Mouse (Mus musculus) kidney, embryonic 15.5 days (tissue): ENCODE data around the gene Rnasel. TPM values are rescaled to one million over a fixed set of nuclear protein-coding genes. Genes with fewer than 3 reads are reported as not detected.

Experiments
- ATAC-seq: fragments of 200-750 bp; cut with Nextera tagmentation; replicated peaks from 2 replicates; pipeline ENCODE4 v1.8.0; 2017; ENCODE audit warnings: moderate TSS enrichment; ENCODE audit not compliant: low FRiP score
- H3K27ac ChIP-seq: fragments of 300-500 bp; sonication (generic); 2 replicates; pipeline ENCODE4 v1.5.1; 2015; ENCODE audit warnings: mild to moderate bottlenecking, inconsistent platforms
- H3K27me3 ChIP-seq: fragments of 300-500 bp; sonication (generic); 2 replicates; pipeline ENCODE4 v1.6.1; 2015; ENCODE audit warnings: inconsistent platforms
- H3K36me3 ChIP-seq: fragments of 300-500 bp; sonication (generic); 2 replicates; pipeline ENCODE4 v1.6.1; 2015; ENCODE audit warnings: inconsistent platforms
- H3K4me1 ChIP-seq: fragments of 300-500 bp; sonication (generic); 2 replicates; pipeline ENCODE4 v1.6.1; 2015; ENCODE audit warnings: inconsistent platforms
- H3K4me2 ChIP-seq: fragments of 300-500 bp; sonication (generic); 2 replicates; pipeline ENCODE4 v1.6.1; 2015; ENCODE audit warnings: moderate library complexity, mild to moderate bottlenecking, inconsistent platforms
- H3K4me3 ChIP-seq: fragments of 300-500 bp; sonication (generic); replicated peaks from 2 replicates; pipeline ENCODE4 v1.5.1; 2015; ENCODE audit warnings: mild to moderate bottlenecking, inconsistent platforms
- H3K9ac ChIP-seq: fragments of 300-500 bp; sonication (generic); 2 replicates; pipeline ENCODE4 v1.6.1; 2015; ENCODE audit warnings: mild to moderate bottlenecking, inconsistent platforms
- H3K9me3 ChIP-seq: fragments of 300-500 bp; sonication (generic); replicated peaks from 2 replicates; pipeline ENCODE4 v1.6.1; 2016; ENCODE audit warnings: inconsistent platforms
- WGBS: fragments of 180-500 bp; shearing (Covaris S2); methylation state at CpG from one replicate; pipeline ENCODE4 v1.1.7; 2015; ENCODE audit warnings: mixed read lengths; 5-methylcytosine and 5-hydroxymethylcytosine counted together
- polyA plus RNA-seq: library from polyadenylated mRNA; unstranded; fragments of >200 nt; fragmentation: Nextera tagmentation; extraction: Ambion mirVana; gene quantifications from 2 replicates; pipeline ENCODE4 v1.2.1, GENCODE M21; 2015

Rnasel gene
- 10.4 and 11.6 TPM in 2 replicates for polyA plus RNA-seq

- H3K9me3 ChIP-seq: no peaks in the 10 kb centered on the region
- ATAC-seq: peak; percentile 63
- H3K4me3 ChIP-seq: peak within 1 kb of the TSS; percentile 44
- WGBS: 2% methylated on average over 18 of the region's 18 CpGs
- H3K36me3 ChIP-seq: no peaks in the 10 kb centered on the region
- H3K27ac ChIP-seq: peak within 1 kb of the TSS; percentile 75
- peak within 1 kb of the TSS; percentile 41 for H3K9ac ChIP-seq
- H3K27me3 ChIP-seq: no peaks in the 10 kb centered on the region; the same call in 1 of the 2 replicates
- peaks cover 30% of the 10 kb centered on the region for H3K4me1 ChIP-seq
- H3K4me2 ChIP-seq: peak within 1 kb of the TSS; percentile 58
Observed at GRCm38 (mm10) chr1:153749211-153749801, at the start of gene Rnasel. TSS of gene Rnasel (plus strand) at chr1:153749426.

GRCm38 (mm10) chr1:153700448-153701063 is 48.7 kb upstream of the Rnasel start:
- H3K4me2 ChIP-seq: no peak overlapping the region
- WGBS: 80% methylated on average over 11 of the region's 11 CpGs
- H3K9ac ChIP-seq: no peak overlapping the region
- H3K4me1 ChIP-seq: peaks cover 42% of the 10 kb centered on the region
- H3K4me3 ChIP-seq: no peak overlapping the region
- no peak overlapping the region for H3K27ac ChIP-seq
- no peaks in the 10 kb centered on the region for H3K9me3 ChIP-seq
- H3K36me3 ChIP-seq: no peaks in the 10 kb centered on the region
- no peak for ATAC-seq
- peaks cover 6% of the 10 kb centered on the region; the same call in 1 of the 2 replicates for H3K27me3 ChIP-seq

- no peaks in the 10 kb centered on the region for H3K9me3 ChIP-seq
- H3K4me2 ChIP-seq: no peak overlapping the region
- no peak overlapping the region for H3K4me3 ChIP-seq
- ATAC-seq: no peak
- H3K4me1 ChIP-seq: peaks cover 42% of the 10 kb centered on the region
- no peak overlapping the region for H3K9ac ChIP-seq
- no peak overlapping the region for H3K27ac ChIP-seq
- peaks cover 6% of the 10 kb centered on the region; the same call in 1 of the 2 replicates for H3K27me3 ChIP-seq
- 93% methylated on average over 1 of the region's 1 CpGs for WGBS
- no peaks in the 10 kb centered on the region for H3K36me3 ChIP-seq
Observed at GRCm38 (mm10) chr1:153701461-153701860, 47.8 kb upstream of the Rnasel start.

- Histone ChIP-seq H3K27me3 (peaks cover 6% of the 10 kb centered on the region; the same call in 1 of the 2 replicates), H3K4me2 (no peak overlapping the region), H3K4me1 (peaks cover 42% of the 10 kb centered on the region), H3K36me3 (no peaks in the 10 kb centered on the region), H3K4me3 (no peak overlapping the region), H3K27ac (no peak overlapping the region), H3K9me3 (no peaks in the 10 kb centered on the region), H3K9ac (no peak overlapping the region)
- no peak for ATAC-seq
- 79% methylated on average over 8 of the region's 8 CpGs for WGBS
Observed at GRCm38 (mm10) chr1:153702166-153702852, 46.9 kb upstream of the Rnasel start.

GRCm38 (mm10) chr1:153702853-153703410 is 46.3 kb upstream of the Rnasel start:
- no peak overlapping the region for H3K4me2 ChIP-seq
- H3K4me1 ChIP-seq: peaks cover 38% of the 10 kb centered on the region
- no peaks in the 10 kb centered on the region for H3K36me3 ChIP-seq
- H3K9ac ChIP-seq: no peak overlapping the region
- WGBS: 72% methylated on average over 8 of the region's 8 CpGs
- no peak overlapping the region for H3K4me3 ChIP-seq
- H3K9me3 ChIP-seq: no peaks in the 10 kb centered on the region
- no peak for ATAC-seq
- H3K27me3 ChIP-seq: peaks cover 6% of the 10 kb centered on the region; the same call in 1 of the 2 replicates
- H3K27ac ChIP-seq: no peak overlapping the region

- peaks cover 32% of the 10 kb centered on the region for H3K4me1 ChIP-seq
- 23% methylated on average over 12 of the region's 12 CpGs for WGBS
- H3K27ac ChIP-seq: no peak overlapping the region
- ATAC-seq: no peak
- H3K9ac ChIP-seq: no peak overlapping the region
- no peaks in the 10 kb centered on the region for H3K36me3 ChIP-seq
- no peak overlapping the region for H3K4me2 ChIP-seq
- no peaks in the 10 kb centered on the region for H3K9me3 ChIP-seq
- H3K4me3 ChIP-seq: no peak overlapping the region
- H3K27me3 ChIP-seq: peaks cover 6% of the 10 kb centered on the region; the same call in 1 of the 2 replicates
Observed at GRCm38 (mm10) chr1:153703445-153703991, 45.7 kb upstream of the Rnasel start.

- no peak for ATAC-seq
- no peak overlapping the region for H3K27ac ChIP-seq
- peaks cover 6% of the 10 kb centered on the region; the same call in 1 of the 2 replicates for H3K27me3 ChIP-seq
- H3K9me3 ChIP-seq: no peaks in the 10 kb centered on the region
- no peak overlapping the region for H3K4me3 ChIP-seq
- H3K9ac ChIP-seq: no peak overlapping the region
- H3K4me2 ChIP-seq: no peak overlapping the region
- peaks cover 29% of the 10 kb centered on the region for H3K4me1 ChIP-seq
- H3K36me3 ChIP-seq: no peaks in the 10 kb centered on the region
- 24% methylated on average over 7 of the region's 7 CpGs for WGBS
Observed at GRCm38 (mm10) chr1:153704174-153704573, 45.1 kb upstream of the Rnasel start.

- Histone ChIP-seq H3K4me3 (no peak overlapping the region), H3K9ac (no peak overlapping the region), H3K4me2 (no peak overlapping the region), H3K9me3 (no peaks in the 10 kb centered on the region), H3K4me1 (peaks cover 29% of the 10 kb centered on the region), H3K27ac (no peak overlapping the region), H3K27me3 (peaks cover 6% of the 10 kb centered on the region; the same call in 1 of the 2 replicates), H3K36me3 (no peaks in the 10 kb centered on the region)
- 35% methylated on average over 3 of the region's 3 CpGs for WGBS
- ATAC-seq: no peak
Observed at GRCm38 (mm10) chr1:153704996-153705395, 44.2 kb upstream of the Rnasel start.

GRCm38 (mm10) chr1:153708626-153709025 is 40.6 kb upstream of the Rnasel start:
- peaks cover 6% of the 10 kb centered on the region; the same call in 1 of the 2 replicates for H3K27me3 ChIP-seq
- 78% methylated on average over 5 of the region's 5 CpGs for WGBS
- H3K36me3 ChIP-seq: no peaks in the 10 kb centered on the region
- ATAC-seq: no peak
- no peak overlapping the region for H3K4me3 ChIP-seq
- H3K4me2 ChIP-seq: no peak overlapping the region
- H3K9me3 ChIP-seq: no peaks in the 10 kb centered on the region
- no peak overlapping the region for H3K27ac ChIP-seq
- peaks cover 22% of the 10 kb centered on the region for H3K4me1 ChIP-seq
- H3K9ac ChIP-seq: no peak overlapping the region

GRCm38 (mm10) chr1:153709451-153709850 is 39.8 kb upstream of the Rnasel start:
- H3K4me1 ChIP-seq: peaks cover 14% of the 10 kb centered on the region
- no peak overlapping the region for H3K4me2 ChIP-seq
- H3K27ac ChIP-seq: no peak overlapping the region
- no peaks in the 10 kb centered on the region for H3K27me3 ChIP-seq
- WGBS: 12% methylated on average over 5 of the region's 5 CpGs
- H3K9ac ChIP-seq: no peak overlapping the region
- no peaks in the 10 kb centered on the region for H3K9me3 ChIP-seq
- no peak overlapping the region for H3K4me3 ChIP-seq
- ATAC-seq: 0 out of 2 replicates have a peak, but pooled peaks have one; percentile 18
- no peaks in the 10 kb centered on the region for H3K36me3 ChIP-seq

GRCm38 (mm10) chr1:153711544-153712262 is 37.5 kb upstream of the Rnasel start:
- H3K4me3 ChIP-seq: no peak overlapping the region
- H3K27ac ChIP-seq: no peak overlapping the region
- WGBS: 69% methylated on average over 3 of the region's 3 CpGs
- H3K9me3 ChIP-seq: no peaks in the 10 kb centered on the region
- no peak for ATAC-seq
- H3K27me3 ChIP-seq: no peaks in the 10 kb centered on the region
- no peak overlapping the region for H3K9ac ChIP-seq
- H3K4me1 ChIP-seq: peaks cover 9% of the 10 kb centered on the region
- no peaks in the 10 kb centered on the region for H3K36me3 ChIP-seq
- H3K4me2 ChIP-seq: no peak overlapping the region
